Mouse (Mus musculus): Measurements from ENCODE around the gene Phb2. TPM values are rescaled to one million over a fixed set of nuclear protein-coding genes. Genes with fewer than 3 reads are reported as not detected.

Gene Phb2
- polyA plus RNA-seq, 1 experiment from 2014 or later: 308 TPM

DNA sequence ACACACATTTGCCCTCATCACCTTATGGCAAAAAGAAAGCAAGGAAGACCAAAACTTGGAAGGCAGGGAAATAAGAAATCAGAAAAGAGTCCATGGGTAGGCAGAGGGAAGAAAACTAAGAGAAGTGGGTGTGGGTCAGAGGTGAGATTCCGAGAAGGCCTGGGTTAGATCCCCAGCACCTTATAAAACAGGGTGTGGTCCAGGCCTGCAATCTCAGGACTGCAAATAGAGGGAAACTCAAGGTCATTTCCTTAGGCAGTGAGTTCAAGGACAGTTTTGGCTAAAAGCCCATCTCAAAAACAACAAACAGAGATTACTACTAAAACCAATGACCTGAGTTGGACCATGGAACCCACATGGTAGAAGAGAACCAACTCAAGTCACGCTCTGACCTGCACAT, 41.7 kb downstream of the Phb2 start:
- DNase-seq (no peak), ATAC-seq (no peak)
- Histone ChIP-seq H3K4me3 (ENCODE audit: low read depth, low read length) (no peak overlapping the region), H3K27me3 (ENCODE audit: insufficient read depth, low read length) (peaks cover 22% of the 10 kb centered on the region), H3K27ac (ENCODE audit: low read depth) (no peak overlapping the region), H3K36me3 (replicated peaks; ENCODE audit: insufficient read depth, low read length) (peaks cover 4% of the 10 kb centered on the region; the same call in 1 of the 2 replicates), H3K4me1 (ENCODE audit: insufficient read depth) (peaks cover 26% of the 10 kb centered on the region), H3K9me3 (ENCODE audit: low read length) (no peaks in the 10 kb centered on the region), H3K9ac (replicated peaks) (no peak overlapping the region), H3K4me2 (ENCODE audit: low read depth, low read length) (no peak overlapping the region)
- TF ChIP-seq CTCF (IDR thresholded peaks at IDR 0.05; ENCODE audit: low read depth) (no peak), EP300 (IDR thresholded peaks at IDR 0.05; ENCODE audit: low read depth) (no peak)
- WGBS (ENCODE audit: insufficient replicate concordance): 77% methylated on average over 2 of the region's 2 CpGs

DNA sequence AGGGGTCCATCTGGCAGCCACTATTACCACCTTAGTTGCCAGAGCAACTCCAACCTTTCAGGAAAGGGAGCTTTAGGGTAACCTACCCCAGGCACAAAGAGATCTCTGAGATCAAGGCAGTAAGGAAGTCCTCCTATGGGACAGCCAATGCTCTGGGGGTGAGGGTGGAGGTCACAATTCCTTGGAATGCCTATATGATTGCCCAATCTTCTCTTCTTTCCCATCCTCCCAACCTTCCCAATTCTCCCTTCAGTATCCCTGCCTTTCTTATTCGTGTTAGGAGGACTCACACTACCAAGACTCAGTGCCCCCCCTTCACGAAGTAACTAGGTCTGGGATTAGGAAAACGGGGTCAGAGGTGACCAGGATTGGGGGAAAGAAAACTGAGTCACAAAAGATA, 43.2 kb downstream of the Phb2 start:
- 19% methylated on average over 3 of the region's 3 CpGs for WGBS (ENCODE audit: insufficient replicate concordance)
- H3K4me3 ChIP-seq (ENCODE audit: low read depth, low read length): peak overlapping the region; percentile 72
- peak overlapping the region; percentile 92; the same call in 1 of the 2 replicates for H3K27ac ChIP-seq (ENCODE audit: low read depth)
- peak overlapping the region; percentile 79 for H3K9ac ChIP-seq (replicated peaks)
- TF ChIP-seq EP300 (IDR thresholded peaks at IDR 0.05; ENCODE audit: low read depth) (no peak), CTCF (IDR thresholded peaks at IDR 0.05; ENCODE audit: low read depth) (no peak)
- H3K4me2 ChIP-seq (ENCODE audit: low read depth, low read length): peak overlapping the region; percentile 88
- no peaks in the 10 kb centered on the region for H3K36me3 ChIP-seq (replicated peaks; ENCODE audit: insufficient read depth, low read length)
- H3K9me3 ChIP-seq (ENCODE audit: low read length): no peaks in the 10 kb centered on the region
- no peak for ATAC-seq
- no peak for DNase-seq
- peaks cover 22% of the 10 kb centered on the region for H3K27me3 ChIP-seq (ENCODE audit: insufficient read depth, low read length)
- H3K4me1 ChIP-seq (ENCODE audit: insufficient read depth): peaks cover 32% of the 10 kb centered on the region

DNA sequence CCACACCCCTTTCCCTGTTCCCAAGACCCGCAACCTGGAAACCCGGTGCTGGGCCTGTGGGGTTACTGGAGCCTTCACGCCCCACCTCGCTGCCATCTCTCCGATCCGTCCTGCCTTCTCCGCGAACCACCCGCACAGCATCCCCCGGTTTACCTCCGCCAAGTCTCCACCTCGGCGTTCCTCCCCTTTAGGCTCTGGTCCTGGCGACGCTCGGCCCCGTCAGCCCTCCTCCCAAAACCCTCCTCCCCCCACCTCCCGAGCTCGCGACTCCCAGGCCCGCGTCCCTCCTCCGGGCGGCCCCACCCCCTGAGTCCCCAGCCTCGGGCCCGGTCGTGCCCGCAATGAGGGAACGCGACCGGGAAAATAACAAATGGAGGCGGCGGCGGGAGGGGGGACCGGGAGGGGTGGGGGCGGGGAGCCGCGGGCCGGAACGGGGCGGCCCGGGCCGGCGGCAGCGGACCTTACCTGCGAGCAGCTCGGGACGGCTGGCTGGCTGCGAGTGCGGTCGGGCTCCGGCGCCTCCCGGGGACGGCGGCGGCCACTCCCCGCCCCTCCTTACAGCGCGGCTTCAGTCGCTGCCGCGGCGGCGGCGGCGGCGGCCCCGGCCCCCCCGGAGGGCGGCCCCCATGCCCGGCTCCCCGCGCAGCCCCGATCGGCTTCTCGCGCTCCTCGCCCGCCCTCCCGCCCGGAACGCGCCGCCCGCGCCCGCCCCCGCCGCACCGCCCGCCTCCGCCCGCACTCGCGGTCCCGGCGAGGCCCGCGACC, 43.9 kb downstream of the Phb2 start, which contains the start of the genes Gm45234 and Atn1:
Gene Gm45234 (minus strand): TSS at position 191 of the 765 bp plus-strand sequence.
Gene Atn1 (minus strand): TSS at position 694 of the 765 bp plus-strand sequence.
- DNase-seq (peak; percentile 73), ATAC-seq (peak; percentile 66)
- Histone ChIP-seq H3K9ac (replicated peaks) (peak within 1 kb of the TSS; percentile 79), H3K27me3 (ENCODE audit: insufficient read depth, low read length) (peaks cover 22% of the 10 kb centered on the region), H3K27ac (ENCODE audit: low read depth) (peak within 1 kb of the TSS; percentile 92), H3K4me3 (ENCODE audit: low read depth, low read length) (peak within 1 kb of the TSS; percentile 72), H3K4me1 (ENCODE audit: insufficient read depth) (peaks cover 32% of the 10 kb centered on the region), H3K4me2 (ENCODE audit: low read depth, low read length) (peak within 1 kb of the TSS; percentile 88), H3K36me3 (replicated peaks; ENCODE audit: insufficient read depth, low read length) (no peaks in the 10 kb centered on the region), H3K9me3 (ENCODE audit: low read length) (no peaks in the 10 kb centered on the region)
- WGBS (ENCODE audit: insufficient replicate concordance): under 1% methylated on average over 52 of the region's 100 CpGs
- TF ChIP-seq EP300 (IDR thresholded peaks at IDR 0.05; ENCODE audit: low read depth): no peak
- TF ChIP-seq CTCF (IDR thresholded peaks at IDR 0.05; ENCODE audit: low read depth): no peak

DNA sequence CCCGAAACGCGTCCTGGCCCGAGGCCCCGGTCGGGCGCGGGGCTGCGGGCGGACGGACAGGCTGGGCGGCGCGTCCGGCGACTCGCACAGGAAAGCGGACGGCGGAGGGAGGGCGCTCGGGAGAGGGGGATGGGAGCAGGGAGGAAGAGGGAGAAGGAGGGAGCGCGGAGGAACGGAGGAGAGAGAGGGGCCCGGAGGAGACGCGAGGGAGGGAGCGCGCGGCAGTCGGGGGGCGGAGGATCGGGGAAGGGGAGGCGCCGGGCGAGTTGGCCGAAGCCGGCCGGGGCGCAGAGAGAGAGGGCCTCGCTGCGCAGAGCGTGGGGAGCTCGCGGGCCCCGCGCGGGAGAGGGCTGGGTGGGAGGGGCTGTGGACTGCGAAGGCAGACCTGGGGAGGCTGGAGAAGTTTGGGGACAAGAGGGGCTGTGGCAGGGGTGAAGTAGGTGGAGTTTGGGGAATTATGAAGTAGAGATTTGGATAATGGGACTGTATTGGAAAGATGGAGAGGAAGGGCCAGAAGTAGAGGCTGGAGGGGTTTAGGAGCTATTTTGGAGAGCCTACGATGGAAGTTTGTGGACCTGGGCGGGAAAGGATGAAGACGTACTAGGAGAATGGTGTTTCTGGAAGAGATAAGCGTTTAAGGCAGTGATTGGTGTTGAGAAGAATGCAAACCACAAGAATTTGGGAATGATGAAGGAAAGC, 44.7 kb downstream of the Phb2 start:
- ATAC-seq (peak; percentile 67), DNase-seq (peak; percentile 74)
- Histone ChIP-seq H3K9ac (replicated peaks) (peak overlapping the region; percentile 79), H3K27me3 (ENCODE audit: insufficient read depth, low read length) (peaks cover 22% of the 10 kb centered on the region), H3K4me1 (ENCODE audit: insufficient read depth) (peaks cover 29% of the 10 kb centered on the region), H3K27ac (ENCODE audit: low read depth) (peak overlapping the region; percentile 92), H3K4me3 (ENCODE audit: low read depth, low read length) (peak overlapping the region; percentile 72), H3K36me3 (replicated peaks; ENCODE audit: insufficient read depth, low read length) (no peaks in the 10 kb centered on the region), H3K9me3 (ENCODE audit: low read length) (no peaks in the 10 kb centered on the region), H3K4me2 (ENCODE audit: low read depth, low read length) (peak overlapping the region; percentile 88)
- TF ChIP-seq EP300 (IDR thresholded peaks at IDR 0.05; ENCODE audit: low read depth) (no peak), CTCF (IDR thresholded peaks at IDR 0.05; ENCODE audit: low read depth) (no peak)
- 3% methylated on average over 40 of the region's 54 CpGs for WGBS (ENCODE audit: insufficient replicate concordance)

DNA sequence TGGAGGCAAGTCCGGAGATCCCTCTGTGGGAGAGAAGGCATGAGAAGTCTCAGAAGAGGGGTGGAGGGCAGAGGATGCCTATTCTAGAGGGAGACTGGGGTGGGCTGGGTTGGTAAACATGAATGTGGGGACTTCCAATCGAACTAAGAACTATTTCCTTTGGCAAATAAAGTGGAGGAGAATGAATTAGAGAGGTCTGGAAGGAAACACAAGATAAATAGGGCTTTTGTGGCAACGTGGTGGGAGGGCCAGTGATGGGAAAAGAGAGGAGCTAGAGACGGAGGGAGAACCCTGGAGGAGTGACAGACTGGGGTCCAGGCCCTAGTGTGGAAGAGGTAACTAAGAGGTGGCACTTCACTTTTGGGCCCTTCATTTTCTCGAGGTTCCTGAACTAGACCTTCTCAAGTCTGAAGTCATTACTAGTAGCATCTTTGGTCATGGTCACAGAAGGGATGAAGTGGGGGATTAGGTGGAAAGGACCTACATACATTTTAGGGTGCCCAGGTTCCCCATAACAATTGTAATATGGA, 45.3 kb downstream of the Phb2 start:
- DNase-seq (no peak), ATAC-seq (no peak)
- Histone ChIP-seq H3K4me1 (ENCODE audit: insufficient read depth) (peaks cover 29% of the 10 kb centered on the region), H3K4me2 (ENCODE audit: low read depth, low read length) (peak overlapping the region; percentile 88), H3K4me3 (ENCODE audit: low read depth, low read length) (peak overlapping the region; percentile 72), H3K36me3 (replicated peaks; ENCODE audit: insufficient read depth, low read length) (no peaks in the 10 kb centered on the region), H3K27me3 (ENCODE audit: insufficient read depth, low read length) (peaks cover 22% of the 10 kb centered on the region), H3K9me3 (ENCODE audit: low read length) (no peaks in the 10 kb centered on the region), H3K27ac (ENCODE audit: low read depth) (peak overlapping the region; percentile 40; the same call in 1 of the 2 replicates), H3K9ac (replicated peaks) (peak overlapping the region; percentile 41; the same call in 1 of the 2 replicates)
- WGBS (ENCODE audit: insufficient replicate concordance): 32% methylated on average over 5 of the region's 5 CpGs
- TF ChIP-seq CTCF (IDR thresholded peaks at IDR 0.05; ENCODE audit: low read depth) (no peak), EP300 (IDR thresholded peaks at IDR 0.05; ENCODE audit: low read depth) (no peak)

All from liver, postnatal 0 days (tissue).